Mouse (Mus musculus): ENCODE measurements at regions not wholly inside any gene's neighbourhood (a gene's known extent, or its start where the extent isn't known, plus 50 kb on each side); places are given as distances from the start of the nearest gene placed in this dataset.
A peak's percentile ranks its signal among the peaks of the same experiment; 100 is the strongest.

DNA sequence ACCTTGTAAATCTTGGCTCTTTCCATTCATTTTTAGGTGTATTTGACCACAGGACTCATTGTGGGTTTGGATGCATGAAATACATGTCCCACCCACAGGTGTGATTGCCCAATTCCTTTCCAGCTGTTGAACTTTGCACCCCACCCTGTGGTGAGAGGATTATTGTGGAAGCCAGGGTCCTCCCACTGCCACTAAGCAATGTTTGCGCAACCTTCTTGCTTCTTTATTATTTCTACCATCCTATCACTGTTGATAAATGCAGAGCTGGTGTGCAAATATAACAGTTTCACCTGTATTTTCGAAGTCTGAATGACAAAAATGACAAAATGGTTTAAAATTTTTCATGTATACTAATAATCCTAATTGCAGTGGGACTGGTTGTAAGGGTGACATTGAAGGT, 315.9 kb upstream of the Vwc2 start:
- Histone ChIP-seq H3K4me3 (ENCODE audit: low read depth, low read length) (no peak overlapping the region), H3K36me3 (ENCODE audit: control insufficient read depth, insufficient read depth, low read length) (no peaks in the 10 kb centered on the region), H3K27ac (ENCODE audit: low read length) (no peak overlapping the region), H3K9me3 (ENCODE audit: control insufficient read depth, low read depth, low read length) (no peaks in the 10 kb centered on the region), H3K4me1 (ENCODE audit: control insufficient read depth, insufficient read depth, low read length) (no peaks in the 10 kb centered on the region), H3K27me3 (ENCODE audit: control insufficient read depth, insufficient read depth, low read length) (no peaks in the 10 kb centered on the region), H3K4me2 (replicated peaks; ENCODE audit: low read depth, low read length) (no peak overlapping the region), H3K9ac (replicated peaks; ENCODE audit: low read depth, low read length) (no peak overlapping the region)
- WGBS = 55% methylated on average over 2 of the region's 2 CpGs
- 0 out of 2 replicates have a peak, but pooled peaks have one; percentile 42 for ATAC-seq (ENCODE audit: insufficient number of reproducible peaks, insufficient read depth, low FRiP score, low read depth)

DNA sequence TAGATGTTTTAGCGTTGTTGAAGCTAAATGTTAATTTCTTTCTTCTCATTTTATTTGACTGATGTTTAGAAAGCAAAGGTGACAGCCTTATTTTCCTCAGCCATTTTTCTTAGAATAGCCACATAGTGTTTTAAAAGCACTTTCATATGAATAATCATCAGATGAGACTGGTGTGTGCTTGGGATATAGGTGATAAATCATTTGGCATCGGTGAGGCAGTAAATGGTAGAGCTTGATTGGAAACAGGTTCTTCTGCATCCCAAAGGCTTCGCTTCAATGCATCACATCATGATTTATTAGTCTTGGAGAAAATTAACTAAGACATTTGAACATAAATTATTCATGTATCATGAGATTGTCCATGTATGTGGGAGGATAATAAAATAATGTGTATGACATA, 273.8 kb upstream of the Vwc2 start:
- H3K4me1 ChIP-seq (ENCODE audit: control insufficient read depth, insufficient read depth, low read length) = no peaks in the 10 kb centered on the region
- H3K27me3 ChIP-seq (ENCODE audit: control insufficient read depth, insufficient read depth, low read length) = no peaks in the 10 kb centered on the region
- H3K9me3 ChIP-seq (ENCODE audit: control insufficient read depth, low read depth, low read length) = no peaks in the 10 kb centered on the region
- no peak overlapping the region for H3K9ac ChIP-seq (replicated peaks; ENCODE audit: low read depth, low read length)
- no peaks in the 10 kb centered on the region for H3K36me3 ChIP-seq (ENCODE audit: control insufficient read depth, insufficient read depth, low read length)
- H3K4me2 ChIP-seq (replicated peaks; ENCODE audit: low read depth, low read length) = no peak overlapping the region
- no peak overlapping the region for H3K27ac ChIP-seq (ENCODE audit: low read length)
- no peak overlapping the region for H3K4me3 ChIP-seq (ENCODE audit: low read depth, low read length)
- no peak for ATAC-seq (ENCODE audit: insufficient number of reproducible peaks, insufficient read depth, low FRiP score, low read depth)
- 70% methylated on average over 3 of the region's 3 CpGs for WGBS

- Histone ChIP-seq H3K4me3 (ENCODE audit: low read depth, low read length) (no peak overlapping the region), H3K4me2 (replicated peaks; ENCODE audit: low read depth, low read length) (no peak overlapping the region), H3K9me3 (ENCODE audit: control insufficient read depth, low read depth, low read length) (no peaks in the 10 kb centered on the region), H3K36me3 (ENCODE audit: control insufficient read depth, insufficient read depth, low read length) (no peaks in the 10 kb centered on the region), H3K9ac (replicated peaks; ENCODE audit: low read depth, low read length) (no peak overlapping the region), H3K27me3 (ENCODE audit: control insufficient read depth, insufficient read depth, low read length) (no peaks in the 10 kb centered on the region), H3K4me1 (ENCODE audit: control insufficient read depth, insufficient read depth, low read length) (no peaks in the 10 kb centered on the region), H3K27ac (ENCODE audit: low read length) (no peak overlapping the region)
- ATAC-seq (ENCODE audit: insufficient number of reproducible peaks, insufficient read depth, low FRiP score, low read depth) = no peak
- 74% methylated on average over 4 of the region's 4 CpGs for WGBS
Observed at GRCm38 (mm10) chr11:10841083-10841482, 272.9 kb upstream of the Vwc2 start.

DNA sequence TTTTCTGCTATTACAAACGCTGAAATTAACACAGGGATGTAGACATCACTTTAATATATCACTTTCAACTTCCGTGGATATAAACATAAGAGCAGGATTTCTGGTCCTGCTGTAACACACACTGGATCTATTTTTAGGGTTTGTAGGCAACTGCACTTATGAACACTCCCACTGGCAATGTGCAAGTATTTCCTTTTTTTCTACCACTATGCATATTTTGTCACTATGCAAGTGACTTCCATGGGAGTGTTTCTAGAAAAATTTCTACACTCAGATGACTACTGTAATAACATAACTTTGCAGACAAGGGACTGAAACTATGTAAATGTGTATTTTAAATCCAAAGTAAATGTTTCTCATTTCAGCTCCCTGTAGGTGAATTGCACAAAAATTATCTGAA, 241.8 kb upstream of the Vwc2 start:
- Histone ChIP-seq H3K4me2 (replicated peaks; ENCODE audit: low read depth, low read length) (no peak overlapping the region), H3K4me3 (ENCODE audit: low read depth, low read length) (no peak overlapping the region), H3K27ac (ENCODE audit: low read length) (no peak overlapping the region), H3K36me3 (ENCODE audit: control insufficient read depth, insufficient read depth, low read length) (no peaks in the 10 kb centered on the region), H3K4me1 (ENCODE audit: control insufficient read depth, insufficient read depth, low read length) (no peaks in the 10 kb centered on the region), H3K27me3 (ENCODE audit: control insufficient read depth, insufficient read depth, low read length) (no peaks in the 10 kb centered on the region), H3K9me3 (ENCODE audit: control insufficient read depth, low read depth, low read length) (no peaks in the 10 kb centered on the region), H3K9ac (replicated peaks; ENCODE audit: low read depth, low read length) (no peak overlapping the region)
- no peak for ATAC-seq (ENCODE audit: insufficient number of reproducible peaks, insufficient read depth, low FRiP score, low read depth)
- 43% methylated on average over 2 of the region's 2 CpGs for WGBS

GRCm38 (mm10) chr11:10893302-10893701, 220.7 kb upstream of the Vwc2 start:
- Histone ChIP-seq H3K36me3 (ENCODE audit: control insufficient read depth, insufficient read depth, low read length) (no peaks in the 10 kb centered on the region), H3K4me2 (replicated peaks; ENCODE audit: low read depth, low read length) (no peak overlapping the region), H3K9ac (replicated peaks; ENCODE audit: low read depth, low read length) (no peak overlapping the region), H3K9me3 (ENCODE audit: control insufficient read depth, low read depth, low read length) (no peaks in the 10 kb centered on the region), H3K27ac (ENCODE audit: low read length) (no peak overlapping the region), H3K4me3 (ENCODE audit: low read depth, low read length) (no peak overlapping the region), H3K4me1 (ENCODE audit: control insufficient read depth, insufficient read depth, low read length) (no peaks in the 10 kb centered on the region), H3K27me3 (ENCODE audit: control insufficient read depth, insufficient read depth, low read length) (no peaks in the 10 kb centered on the region)
- no peak for ATAC-seq (ENCODE audit: insufficient number of reproducible peaks, insufficient read depth, low FRiP score, low read depth)
- 41% methylated on average over 3 of the region's 3 CpGs for WGBS

DNA sequence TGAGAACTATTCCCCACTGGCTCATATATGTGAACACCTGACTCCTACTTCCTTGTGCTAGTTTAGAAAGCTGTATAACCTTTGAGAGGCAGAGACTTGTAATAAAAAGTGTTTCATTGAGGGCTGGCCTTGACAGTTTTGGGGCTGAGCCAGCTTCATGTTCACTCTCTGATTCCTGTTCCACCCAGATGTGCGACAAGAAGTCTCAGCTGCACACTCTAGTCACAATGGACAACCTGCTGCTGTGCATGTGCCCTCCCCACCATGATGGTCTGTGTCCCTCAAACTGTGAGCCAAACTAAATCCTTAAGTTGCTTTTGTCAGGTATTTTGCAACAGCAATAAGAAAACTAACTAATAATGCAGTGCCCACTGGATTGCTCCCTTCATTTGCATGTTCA, 190.0 kb upstream of the Vwc2 start:
- Histone ChIP-seq H3K36me3 (ENCODE audit: control insufficient read depth, insufficient read depth, low read length) (no peaks in the 10 kb centered on the region), H3K27me3 (ENCODE audit: control insufficient read depth, insufficient read depth, low read length) (no peaks in the 10 kb centered on the region), H3K9me3 (ENCODE audit: control insufficient read depth, low read depth, low read length) (no peaks in the 10 kb centered on the region), H3K4me2 (replicated peaks; ENCODE audit: low read depth, low read length) (no peak overlapping the region), H3K4me1 (ENCODE audit: control insufficient read depth, insufficient read depth, low read length) (no peaks in the 10 kb centered on the region), H3K4me3 (ENCODE audit: low read depth, low read length) (no peak overlapping the region), H3K27ac (ENCODE audit: low read length) (no peak overlapping the region), H3K9ac (replicated peaks; ENCODE audit: low read depth, low read length) (no peak overlapping the region)
- ATAC-seq (ENCODE audit: insufficient number of reproducible peaks, insufficient read depth, low FRiP score, low read depth) = no peak
- 74% methylated on average over 1 of the region's 1 CpGs for WGBS

GRCm38 (mm10) chr11:10952914-10953313, 161.1 kb upstream of the Vwc2 start:
- no peak overlapping the region for H3K4me2 ChIP-seq (replicated peaks; ENCODE audit: low read depth, low read length)
- no peaks in the 10 kb centered on the region for H3K27me3 ChIP-seq (ENCODE audit: control insufficient read depth, insufficient read depth, low read length)
- 76% methylated on average over 4 of the region's 4 CpGs for WGBS
- ATAC-seq (ENCODE audit: insufficient number of reproducible peaks, insufficient read depth, low FRiP score, low read depth) = no peak
- no peaks in the 10 kb centered on the region for H3K4me1 ChIP-seq (ENCODE audit: control insufficient read depth, insufficient read depth, low read length)
- no peak overlapping the region for H3K27ac ChIP-seq (ENCODE audit: low read length)
- H3K9me3 ChIP-seq (ENCODE audit: control insufficient read depth, low read depth, low read length) = no peaks in the 10 kb centered on the region
- no peak overlapping the region for H3K9ac ChIP-seq (replicated peaks; ENCODE audit: low read depth, low read length)
- H3K36me3 ChIP-seq (ENCODE audit: control insufficient read depth, insufficient read depth, low read length) = no peaks in the 10 kb centered on the region
- no peak overlapping the region for H3K4me3 ChIP-seq (ENCODE audit: low read depth, low read length)

Measured in stomach, embryonic 14.5 days (tissue).